In genomic region chr10:79924998-79925784, GRCm38 (mm10) we compare ENCODE assay signal across 8 mouse cellular contexts. TPM values are rescaled to one million over a fixed set of nuclear protein-coding genes. Genes with fewer than 3 reads are reported as not detected.
DNase-seq lines count a peak whose midpoint lies in the region; ATAC-seq lines count a peak whose summit lies in the region.

No protein-coding gene starts in this region.

- ATAC-seq in hindbrain, embryonic 14.5 days (ENCODE audit: low FRiP score), result no peak

- H3K4me3 ChIP-seq in hindbrain, embryonic 14.5 days (replicated peaks; ENCODE audit: low read length), result no peak overlapping the region

- DNase-seq in MN1 (ENCODE audit: low spot score), result peak; percentile 94
- DNase-seq in cerebellum, adult 9-11 months, result peak; percentile 92
- DNase-seq in frontal cortex, postnatal 25 days (ENCODE audit: low spot score in 2 of 2), result peak; percentile 95 to 98
- peak; percentile 95 for DNase-seq in hindbrain, embryonic 14.5 days (ENCODE audit: low spot score)
- peak; percentile 94 to 97 for DNase-seq in left cerebral cortex, adult 18-20 months (ENCODE audit: low spot score in 2 of 2)
- peak; percentile 91 to 95 for DNase-seq in lung, postnatal 4 days
- DNase-seq in retina, postnatal 1 day, result peak; percentile 90
- peak; percentile 84 to 95 for DNase-seq in urinary bladder, adult 18-20 months (ENCODE audit: low spot score in 2 of 2)

- peaks cover 23% of the 10 kb centered on the region for H3K4me1 ChIP-seq in hindbrain, embryonic 14.5 days (replicated peaks; ENCODE audit: control insufficient read depth, insufficient read depth, low read length)

- peaks cover 36% of the 10 kb centered on the region for H3K27me3 ChIP-seq in hindbrain, embryonic 14.5 days (ENCODE audit: control insufficient read depth, insufficient read depth, low read length)

- 12% methylated on average over 29 of the region's 29 CpGs for WGBS in hindbrain, embryonic 14.5 days

- H3K36me3 ChIP-seq in hindbrain, embryonic 14.5 days (replicated peaks; ENCODE audit: control insufficient read depth, insufficient read depth), result no peaks in the 10 kb centered on the region

- no peak overlapping the region for H3K9ac ChIP-seq in hindbrain, embryonic 14.5 days

- H3K4me2 ChIP-seq in hindbrain, embryonic 14.5 days (replicated peaks), result peak overlapping the region; percentile 81; the same call in 1 of the 2 replicates

- no peaks in the 10 kb centered on the region for H3K9me3 ChIP-seq in hindbrain, embryonic 14.5 days (ENCODE audit: control insufficient read depth, low read length)

- H3K27ac ChIP-seq in hindbrain, embryonic 14.5 days, result 0 out of 2 replicates have a peak overlapping the region, but pooled peaks have one; percentile 30

RNA-seq across cellular contexts. Expression of gene Arid3a, which starts 1.7 kb away (rescaled TPM):
- polyA plus RNA-seq in hindbrain, embryonic 14.5 days (2014; fragmentation: Nextera tagmentation; extraction: Ambion mirVana), result 3.4 and 3.8 TPM in 2 replicates
- 1 to 10 TPM; 5.6 to 7.2 TPM for total RNA-seq in left cerebral cortex, adult 18-20 months (2021)

RNA-seq across cellular contexts. Expression of gene R3hdm4, which starts 4.2 kb away (rescaled TPM):
- 228 and 232 TPM in 2 replicates for polyA plus RNA-seq in hindbrain, embryonic 14.5 days (2014; fragmentation: Nextera tagmentation; extraction: Ambion mirVana)
- 100 to 1,000 TPM; 307 to 318 TPM for total RNA-seq in left cerebral cortex, adult 18-20 months (2021)

RNA-seq across cellular contexts. Expression of gene Kiss1r, which starts 8.4 kb away (rescaled TPM):
- 1.7 and 2.6 TPM in 2 replicates for polyA plus RNA-seq in hindbrain, embryonic 14.5 days (2014; fragmentation: Nextera tagmentation; extraction: Ambion mirVana)
- total RNA-seq in left cerebral cortex, adult 18-20 months (2021), result 10 to 100 TPM in 1 of 2 experiments, 1 to 10 TPM in 1; 5.3 to 10.3 TPM

RNA-seq across cellular contexts. Expression of gene Gm26602, which starts 14.5 kb away (rescaled TPM):
- polyA plus RNA-seq in hindbrain, embryonic 14.5 days (2014; fragmentation: Nextera tagmentation; extraction: Ambion mirVana), result 1.1 TPM in 1 of 2 replicates, not detected in the other
- not detected for total RNA-seq in left cerebral cortex, adult 18-20 months (2021)

RNA-seq across cellular contexts. Expression of gene Med16, which starts 16.5 kb away (rescaled TPM):
- 42.0 and 42.5 TPM in 2 replicates for polyA plus RNA-seq in hindbrain, embryonic 14.5 days (2014; fragmentation: Nextera tagmentation; extraction: Ambion mirVana)
- total RNA-seq in left cerebral cortex, adult 18-20 months (2021), result 10 to 100 TPM; 48.6 to 63.7 TPM
